Mouse (Mus musculus) lung, postnatal 0 days (tissue): Measurements from ENCODE around the gene Igf2bp1.

ENCODE experiments used
- CTCF ChIP-seq: IDR thresholded peaks from 2 replicates; pipeline ENCODE4 v1.5.1; 2016; ENCODE audit warnings: antibody characterized with exemption, mild to moderate bottlenecking
- EP300 ChIP-seq: IDR thresholded peaks from 2 replicates; pipeline ENCODE4 v1.6.1; 2016; ENCODE audit warnings: antibody characterized with exemption, mild to moderate bottlenecking, control low read depth

DNA sequence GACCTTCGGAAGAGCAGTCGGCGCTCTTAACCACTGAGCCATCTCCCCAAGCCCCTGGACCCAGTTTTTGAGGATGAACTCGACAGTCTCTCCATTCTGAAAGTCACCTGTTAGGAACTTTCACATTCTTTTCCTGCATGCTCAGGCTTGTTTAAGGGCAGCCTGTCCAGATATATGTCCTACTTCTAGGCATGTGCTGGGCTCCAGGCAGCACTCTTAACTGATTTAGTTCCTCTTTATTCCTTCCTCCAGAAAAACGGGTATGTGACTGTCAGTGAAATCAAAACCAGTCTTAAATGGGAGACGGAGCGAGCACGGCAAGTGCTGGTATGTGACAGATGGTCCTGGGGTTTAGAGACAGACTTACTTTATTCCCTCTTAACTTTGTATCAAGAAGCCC, 40.3 kb upstream of the Igf2bp1 start:
- no peak for TF ChIP-seq CTCF
- TF ChIP-seq EP300 = no peak
